Mouse (Mus musculus) erythroblast, embryonic 14.5 days (primary cell): ENCODE results near the gene Pou2f2. TPM values are rescaled to one million over a fixed set of nuclear protein-coding genes. Genes with fewer than 3 reads are reported as not detected.

Experiments used
- H3K27me3 ChIP-seq: 2 replicates; pipeline ENCODE4 v1.6.1; 2012; ENCODE audit warnings: inconsistent platforms; ENCODE audit not compliant: control insufficient read depth
- H3K36me3 ChIP-seq: 2 replicates; pipeline ENCODE4 v1.6.1; 2012; ENCODE audit warnings: mild to moderate bottlenecking, inconsistent platforms; ENCODE audit not compliant: control insufficient read depth
- H3K4me1 ChIP-seq: 2 replicates; pipeline ENCODE4 v1.6.1; 2012; ENCODE audit warnings: inconsistent platforms; ENCODE audit not compliant: control insufficient read depth
- H3K4me3 ChIP-seq: replicated peaks from 2 replicates; pipeline ENCODE3; 2012; ENCODE audit warnings: moderate library complexity, mild to moderate bottlenecking, inconsistent platforms
- H3K9me3 ChIP-seq: 2 replicates; pipeline ENCODE4 v1.6.1; 2012; ENCODE audit warnings: low read length, inconsistent platforms, mixed read lengths; ENCODE audit not compliant: control insufficient read depth
- GATA1 ChIP-seq: IDR thresholded peaks from 2 replicates; pipeline ENCODE4 v1.6.1; 2012; ENCODE audit warnings: low read length, inconsistent platforms, mixed read lengths
- TAL1 ChIP-seq: IDR thresholded peaks from 3 replicates; pipeline ENCODE4 v1.6.1; 2012; ENCODE audit warnings: low read length, inconsistent platforms, mixed read lengths
- polyA plus RNA-seq: library from polyadenylated mRNA; stranded (reverse); fragments of >175 nt; gene quantifications from 2 replicates; pipeline ENCODE4 v1.2.3, GENCODE M21; 2012

Pou2f2 gene
- polyA plus RNA-seq, 1 experiment = 0.29 TPM

DNA sequence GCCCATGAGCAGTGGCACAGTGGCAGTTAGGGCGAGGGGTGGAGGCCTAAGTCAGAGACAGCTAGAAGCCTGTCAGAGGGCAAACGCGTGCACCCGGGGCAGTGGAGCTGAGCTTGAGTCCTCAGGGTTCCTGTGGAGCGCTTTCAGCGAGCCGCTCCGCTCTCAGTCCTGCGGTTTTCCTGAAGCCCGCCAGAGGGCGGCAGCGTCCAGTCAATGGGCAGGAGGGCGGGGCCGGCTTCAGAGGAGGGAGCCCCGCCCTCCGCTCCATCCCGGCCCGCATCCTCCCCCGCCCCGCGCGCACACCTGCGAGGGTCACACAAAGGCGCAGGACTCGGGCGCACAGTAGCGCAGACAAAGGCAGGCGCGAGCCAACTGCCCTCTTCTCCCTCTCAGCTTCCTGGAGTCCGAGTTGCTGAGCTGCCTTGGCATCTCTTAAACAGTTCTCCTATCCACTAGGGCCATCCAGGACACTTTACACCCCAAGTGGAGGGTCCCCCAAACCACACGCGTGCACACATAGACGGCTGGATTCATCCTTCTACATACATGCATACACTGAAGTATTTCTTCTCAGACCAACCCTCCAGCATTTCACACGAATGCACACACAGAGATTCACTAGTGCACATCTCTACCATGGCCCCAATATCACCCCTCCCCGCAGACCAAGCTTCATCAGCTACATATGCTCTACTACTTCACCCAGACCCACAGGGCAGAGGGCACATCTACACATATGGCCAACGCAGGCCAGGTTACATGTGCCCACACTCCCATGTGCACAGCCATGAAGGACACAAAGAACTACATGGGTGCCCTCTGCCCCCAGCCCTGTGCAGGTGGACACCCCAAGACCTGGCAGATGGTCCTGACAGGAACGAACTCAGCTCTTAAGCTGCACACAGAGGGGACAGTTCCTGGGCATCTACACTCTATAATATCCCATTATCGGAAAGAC is 46.2 kb downstream of the Pou2f2 start:
- H3K36me3 ChIP-seq = no peaks in the 10 kb centered on the region
- H3K4me1 ChIP-seq = peaks cover 24% of the 10 kb centered on the region
- peaks cover 66% of the 10 kb centered on the region for H3K27me3 ChIP-seq
- H3K9me3 ChIP-seq = peaks cover 7% of the 10 kb centered on the region
- no peak for TF ChIP-seq GATA1
- TF ChIP-seq TAL1 = no peak
- H3K4me3 ChIP-seq = no peak overlapping the region

DNA sequence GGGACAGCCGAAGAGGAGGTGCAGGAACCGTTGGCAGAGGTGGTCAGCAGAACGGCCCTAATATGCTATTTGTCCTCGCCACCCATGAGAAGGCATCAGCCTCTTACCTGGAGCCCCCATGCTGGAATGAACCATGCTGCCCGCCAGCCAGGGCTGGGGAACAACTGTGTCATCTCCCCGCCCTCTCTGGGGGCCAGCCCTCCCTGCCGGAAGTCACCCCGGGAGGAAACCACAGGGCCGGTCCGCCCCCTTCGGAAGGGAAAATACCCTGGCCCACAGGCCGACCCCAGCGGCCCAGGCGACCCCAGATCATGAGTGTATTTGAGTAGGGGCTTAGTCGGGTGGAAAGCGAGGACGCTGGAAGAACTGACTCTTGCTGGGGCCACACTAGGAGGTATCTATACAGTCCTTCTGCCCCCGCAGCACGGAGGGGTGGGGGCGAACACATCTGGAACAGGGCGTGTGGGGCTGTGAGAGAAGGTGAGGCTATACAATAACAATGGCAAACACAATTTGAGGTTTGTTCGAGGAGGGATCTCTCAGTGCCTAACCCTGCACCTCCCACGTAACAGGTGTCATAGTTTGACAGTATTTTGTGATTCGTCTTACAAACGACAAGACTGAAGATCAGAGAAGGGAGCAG is 47.1 kb downstream of the Pou2f2 start:
- H3K4me3 ChIP-seq = no peak overlapping the region
- H3K27me3 ChIP-seq = peaks cover 57% of the 10 kb centered on the region
- TF ChIP-seq TAL1 (no peak), GATA1 (no peak)
- peaks cover 24% of the 10 kb centered on the region for H3K4me1 ChIP-seq
- peaks cover 7% of the 10 kb centered on the region for H3K9me3 ChIP-seq
- H3K36me3 ChIP-seq = no peaks in the 10 kb centered on the region

DNA sequence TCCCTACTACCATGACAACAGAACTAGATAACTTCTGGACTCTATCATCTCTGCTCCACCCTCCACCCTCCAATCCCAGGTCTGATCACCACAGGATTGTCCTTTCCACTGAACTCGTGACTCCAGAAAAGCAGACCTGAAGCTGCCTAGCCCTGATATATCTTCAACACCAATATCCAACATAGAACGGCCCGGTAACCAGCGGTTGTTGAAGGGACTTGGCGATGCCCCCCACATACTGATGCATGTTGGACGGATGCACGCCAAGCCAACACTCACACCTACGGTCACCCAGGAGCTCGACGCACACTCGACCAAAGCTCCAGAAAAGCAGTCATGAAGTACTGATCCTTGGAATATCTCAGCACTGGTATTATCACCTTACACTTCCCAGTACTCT is 48.3 kb downstream of the Pou2f2 start:
- H3K9me3 ChIP-seq = peaks cover 7% of the 10 kb centered on the region
- H3K36me3 ChIP-seq = no peaks in the 10 kb centered on the region
- no peak for TF ChIP-seq GATA1
- TF ChIP-seq TAL1 = no peak
- H3K4me3 ChIP-seq = no peak overlapping the region
- H3K4me1 ChIP-seq = peaks cover 24% of the 10 kb centered on the region
- peaks cover 56% of the 10 kb centered on the region for H3K27me3 ChIP-seq

DNA sequence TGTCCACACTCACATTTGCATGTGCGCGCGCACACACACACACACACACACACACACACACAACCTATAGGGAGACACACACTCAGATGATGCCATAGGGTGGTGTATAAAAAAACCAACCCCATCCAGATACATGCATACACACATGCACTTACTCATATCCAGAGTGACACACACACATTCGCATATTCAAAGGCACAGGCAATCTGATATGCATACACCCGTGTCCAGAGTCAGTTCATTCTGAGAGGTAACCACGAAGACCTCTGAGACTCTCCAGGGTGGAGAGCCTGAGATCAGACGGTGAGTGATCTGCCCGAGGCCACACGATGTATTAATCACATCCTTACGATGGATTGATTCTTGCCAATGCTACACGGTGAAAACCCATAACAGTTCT is 49.0 kb downstream of the Pou2f2 start:
- H3K9me3 ChIP-seq = peaks cover 3% of the 10 kb centered on the region
- no peak overlapping the region for H3K4me3 ChIP-seq
- peaks cover 24% of the 10 kb centered on the region for H3K4me1 ChIP-seq

DNA sequence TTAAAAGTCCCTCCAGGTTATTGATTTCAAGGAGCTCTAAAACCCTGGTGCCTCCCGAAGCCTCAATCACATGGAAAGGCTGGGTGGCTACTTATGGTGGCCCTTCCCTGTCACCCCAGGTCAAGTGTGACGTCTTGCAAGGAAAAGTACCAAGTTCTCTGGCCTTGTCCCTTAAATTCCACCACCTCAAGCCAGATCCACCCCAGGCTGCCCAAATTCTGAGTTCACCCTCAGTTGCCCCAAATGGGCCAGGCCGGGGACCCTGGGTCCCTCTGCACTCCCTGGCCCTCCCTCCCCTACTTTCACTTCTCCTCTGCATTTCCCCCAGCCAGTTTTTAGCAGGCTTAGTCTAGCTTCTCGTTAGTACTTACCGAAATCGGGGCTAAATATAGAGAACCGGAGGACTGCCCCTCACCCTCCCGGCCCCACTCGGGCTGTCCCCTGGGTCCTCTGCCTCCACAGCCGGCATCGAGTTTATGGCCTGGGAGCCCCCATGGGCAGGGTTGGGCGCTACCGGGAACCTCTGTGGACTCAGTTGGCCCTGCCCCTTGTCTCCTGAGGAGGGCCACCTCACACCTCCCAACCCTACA is 50.0 kb downstream of the Pou2f2 start:
- H3K4me1 ChIP-seq = peaks cover 19% of the 10 kb centered on the region

More for the DNA sequence above, 49.0 kb downstream of the Pou2f2 start:
- H3K36me3 ChIP-seq = no peaks in the 10 kb centered on the region
- H3K27me3 ChIP-seq = peaks cover 49% of the 10 kb centered on the region
- TF ChIP-seq GATA1 (no peak), TAL1 (no peak)

DNA sequence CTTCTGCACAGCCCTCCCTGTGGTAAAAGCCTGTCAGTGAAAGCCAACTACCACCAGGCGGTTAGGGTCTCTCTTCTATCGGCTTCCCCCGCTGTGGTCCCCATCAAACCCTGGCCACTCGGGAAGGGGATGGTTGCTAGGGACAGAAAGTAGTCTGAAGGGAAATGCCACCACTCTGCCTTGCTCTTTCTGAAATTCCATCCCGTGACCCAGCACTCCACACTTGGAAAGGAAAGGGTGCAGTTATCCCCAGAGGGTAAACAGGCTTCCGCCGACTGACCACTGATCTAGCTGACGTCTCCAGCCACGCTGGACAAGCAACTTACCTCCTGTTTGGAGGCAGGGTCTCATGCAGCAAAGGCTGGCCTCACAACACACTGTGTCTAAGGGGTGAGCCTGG is 51.6 kb downstream of the Pou2f2 start:
- Histone ChIP-seq H3K4me1 (peaks cover 9% of the 10 kb centered on the region), H3K36me3 (no peaks in the 10 kb centered on the region), H3K4me3 (no peak overlapping the region), H3K27me3 (peaks cover 24% of the 10 kb centered on the region), H3K9me3 (no peaks in the 10 kb centered on the region)
- TF ChIP-seq TAL1 = no peak
- no peak for TF ChIP-seq GATA1

More for the DNA sequence above, 50.0 kb downstream of the Pou2f2 start:
- Histone ChIP-seq H3K27me3 (peaks cover 39% of the 10 kb centered on the region), H3K9me3 (no peaks in the 10 kb centered on the region), H3K4me3 (no peak overlapping the region), H3K36me3 (no peaks in the 10 kb centered on the region)
- TF ChIP-seq GATA1 (no peak), TAL1 (no peak)

DNA sequence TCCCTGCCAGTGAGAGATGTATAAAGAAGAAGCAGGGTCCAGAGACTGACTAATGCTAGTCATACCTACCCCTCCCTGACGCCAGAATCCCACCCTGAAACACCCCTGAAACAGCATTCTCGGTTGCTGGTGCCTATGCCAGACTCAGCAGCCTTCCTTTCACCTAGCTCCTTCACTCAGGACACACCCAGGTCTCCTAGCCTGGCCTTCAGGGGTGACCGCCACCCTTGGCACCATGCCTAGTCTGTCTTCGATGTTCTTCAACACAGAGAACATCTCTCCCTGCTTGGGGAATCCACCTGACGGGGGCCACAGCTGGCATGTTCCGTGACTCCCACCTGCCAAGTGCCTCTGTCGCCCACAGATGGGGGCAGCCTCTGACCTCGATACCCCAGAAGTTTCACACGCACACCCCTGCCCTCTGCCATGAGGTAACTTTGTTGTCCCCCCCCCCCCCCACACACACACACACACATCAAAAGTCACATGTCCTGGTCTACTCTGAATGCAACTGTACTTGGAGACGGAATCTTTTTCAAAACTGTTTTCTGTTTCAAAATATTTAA is 53.7 kb downstream of the Pou2f2 start:
- no peaks in the 10 kb centered on the region for H3K9me3 ChIP-seq
- TF ChIP-seq GATA1 = no peak
- TF ChIP-seq TAL1 = no peak
- peaks cover 4% of the 10 kb centered on the region for H3K27me3 ChIP-seq
- no peaks in the 10 kb centered on the region for H3K4me1 ChIP-seq
- no peaks in the 10 kb centered on the region for H3K36me3 ChIP-seq
- H3K4me3 ChIP-seq = no peak overlapping the region

DNA sequence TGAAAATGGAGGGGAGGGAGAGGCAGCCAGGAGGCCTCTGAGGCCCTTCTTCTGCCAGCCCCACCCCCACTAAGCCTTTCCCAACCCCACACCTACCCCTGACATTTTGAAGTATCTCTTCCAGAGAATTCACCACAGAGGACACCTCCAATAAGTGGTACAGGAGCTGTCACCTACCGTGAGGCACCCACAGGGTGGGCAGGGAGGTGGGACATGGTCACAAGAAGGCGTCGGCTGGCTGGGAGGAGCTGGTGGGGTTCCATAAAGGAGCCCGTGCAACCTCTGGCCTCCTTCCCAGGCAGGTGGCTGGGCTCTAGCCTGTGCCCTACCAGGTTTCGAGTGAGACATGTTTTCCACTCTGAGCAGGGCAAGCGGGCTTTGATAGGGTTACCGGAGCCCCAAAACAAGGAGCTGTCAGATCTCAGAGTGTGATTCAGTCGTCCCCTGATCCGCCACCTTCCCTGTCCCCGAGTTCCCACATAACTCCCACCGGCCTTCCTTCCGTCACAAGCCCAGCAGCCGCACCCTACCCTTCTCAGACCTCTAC is 58.2 kb downstream of the Pou2f2 start:
- no peaks in the 10 kb centered on the region for H3K9me3 ChIP-seq
- H3K27me3 ChIP-seq = no peaks in the 10 kb centered on the region
- no peak overlapping the region for H3K4me3 ChIP-seq
- no peaks in the 10 kb centered on the region for H3K36me3 ChIP-seq
- no peak for TF ChIP-seq GATA1
- no peak for TF ChIP-seq TAL1
- no peaks in the 10 kb centered on the region for H3K4me1 ChIP-seq
